Mouse (Mus musculus): Measurements from ENCODE around the gene Pard3.
A peak's percentile ranks its signal among the peaks of the same experiment; 100 is the strongest.

Pard3 gene

DNA sequence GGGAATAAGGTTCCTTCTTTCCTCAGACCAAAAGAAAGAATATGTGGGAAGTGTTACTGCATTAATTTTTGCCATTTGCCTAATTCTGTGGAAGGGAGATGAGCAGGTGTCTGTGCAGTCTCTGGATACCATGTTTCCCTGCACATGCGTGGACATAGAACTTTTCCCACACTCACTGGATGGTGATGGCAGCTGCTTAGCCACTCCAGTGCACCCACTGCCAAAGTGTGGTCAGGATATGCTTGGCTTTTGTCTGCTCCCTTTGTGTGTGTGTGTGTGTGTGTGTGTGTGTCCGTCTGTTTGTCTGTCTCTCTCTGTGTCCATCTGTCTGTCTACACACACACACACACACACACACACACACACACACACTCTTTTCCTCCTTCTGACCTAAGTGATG, 119.8 kb downstream of the Pard3 start:
- Histone ChIP-seq H3K9me3 (ENCODE audit: low read length) (no peaks in the 10 kb centered on the region), H3K4me1 (replicated peaks; ENCODE audit: low read depth, low read length) (peaks cover 10% of the 10 kb centered on the region), H3K27me3 (ENCODE audit: insufficient read depth, low read length) (no peaks in the 10 kb centered on the region), H3K36me3 (ENCODE audit: insufficient read depth, low read length) (no peaks in the 10 kb centered on the region), H3K4me3 (replicated peaks; ENCODE audit: low read length) (no peak overlapping the region)
- TF ChIP-seq POU5F1 (IDR thresholded peaks at IDR 0.05; ENCODE audit: borderline replicate concordance, low read length) (no peak), NANOG (IDR thresholded peaks at IDR 0.05; ENCODE audit: borderline replicate concordance, low read length) (no peak), CTCF (conservative IDR thresholded peaks at IDR 0.05; ENCODE audit: low read length) (no peak)

DNA sequence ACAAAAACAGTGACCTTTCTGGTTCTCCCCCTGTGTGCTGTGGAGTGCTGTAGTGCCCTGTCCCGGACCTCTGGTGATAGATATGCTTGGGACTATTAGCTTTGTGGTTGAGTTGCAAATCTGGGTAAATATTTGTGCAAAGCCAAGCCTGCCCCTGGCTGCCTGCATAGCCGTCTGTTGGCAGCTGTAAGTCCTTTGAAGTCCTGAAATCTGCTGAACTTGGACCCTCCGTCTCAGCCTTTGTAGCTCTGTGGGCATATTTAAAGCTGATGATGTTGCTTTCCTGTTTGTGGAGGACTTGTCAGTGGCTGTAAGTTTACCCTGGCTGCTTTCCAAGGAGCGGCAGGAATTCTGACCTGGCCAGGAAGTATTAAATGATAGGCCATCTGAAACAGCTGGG, 120.3 kb downstream of the Pard3 start:
- Histone ChIP-seq H3K36me3 (ENCODE audit: insufficient read depth, low read length) (no peaks in the 10 kb centered on the region), H3K9me3 (ENCODE audit: low read length) (no peaks in the 10 kb centered on the region)
- no peak for TF ChIP-seq POU5F1 (IDR thresholded peaks at IDR 0.05; ENCODE audit: borderline replicate concordance, low read length)
- TF ChIP-seq CTCF (conservative IDR thresholded peaks at IDR 0.05; ENCODE audit: low read length): no peak

DNA sequence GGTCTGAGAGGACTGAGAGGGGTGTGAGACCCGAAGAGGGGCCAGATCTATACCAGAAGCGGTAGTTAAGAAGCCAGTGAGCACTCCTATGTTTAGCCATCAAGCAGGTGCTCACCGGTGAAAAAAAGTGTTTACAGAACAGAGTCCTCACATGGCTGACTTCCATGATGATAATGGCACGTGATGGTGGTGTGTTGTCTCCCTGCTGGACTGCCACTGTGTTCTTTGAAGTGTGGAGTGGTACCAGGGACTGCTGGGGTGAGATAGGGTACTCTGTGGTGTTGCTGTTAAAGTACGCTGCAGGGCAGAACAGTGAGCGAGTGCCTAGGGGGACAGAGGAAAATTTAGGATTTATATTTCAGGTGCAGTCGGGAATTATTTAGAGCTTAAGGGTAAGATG, 122.2 kb downstream of the Pard3 start:
- H3K27me3 ChIP-seq (ENCODE audit: insufficient read depth, low read length): no peaks in the 10 kb centered on the region

More for the DNA sequence above, 120.3 kb downstream of the Pard3 start:
- no peak overlapping the region for H3K4me3 ChIP-seq (replicated peaks; ENCODE audit: low read length)
- peaks cover 10% of the 10 kb centered on the region for H3K4me1 ChIP-seq (replicated peaks; ENCODE audit: low read depth, low read length)
- H3K27me3 ChIP-seq (ENCODE audit: insufficient read depth, low read length): no peaks in the 10 kb centered on the region

DNA sequence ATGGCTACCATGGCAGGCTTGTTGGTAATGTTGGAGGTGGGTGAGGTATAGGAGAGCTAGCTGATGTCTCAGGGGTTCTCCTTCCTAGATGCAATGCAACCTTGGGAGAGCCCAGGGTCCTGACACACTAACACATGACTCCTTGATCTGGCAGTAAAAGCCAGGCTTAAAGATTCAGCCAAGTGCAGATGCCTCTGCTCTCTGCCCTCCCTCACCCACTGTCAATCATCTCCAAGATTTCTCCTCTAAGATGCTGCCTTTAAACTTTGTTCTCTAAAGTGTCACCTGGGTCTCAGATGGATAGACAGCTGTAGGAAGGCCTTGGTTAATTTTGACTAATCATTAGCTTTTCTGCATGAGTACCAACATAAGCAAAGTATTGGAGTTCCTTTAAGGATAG, 125.0 kb downstream of the Pard3 start:
- TF ChIP-seq NANOG (IDR thresholded peaks at IDR 0.05; ENCODE audit: borderline replicate concordance, low read length): no peak
- TF ChIP-seq CTCF (conservative IDR thresholded peaks at IDR 0.05; ENCODE audit: low read length): no peak
- TF ChIP-seq POU5F1 (IDR thresholded peaks at IDR 0.05; ENCODE audit: borderline replicate concordance, low read length): no peak
- no peaks in the 10 kb centered on the region for H3K9me3 ChIP-seq (ENCODE audit: low read length)
- no peaks in the 10 kb centered on the region for H3K27me3 ChIP-seq (ENCODE audit: insufficient read depth, low read length)
- H3K4me1 ChIP-seq (replicated peaks; ENCODE audit: low read depth, low read length): peaks cover 10% of the 10 kb centered on the region
- H3K4me3 ChIP-seq (replicated peaks; ENCODE audit: low read length): no peak overlapping the region
- H3K36me3 ChIP-seq (ENCODE audit: insufficient read depth, low read length): no peaks in the 10 kb centered on the region

More for the DNA sequence above, 122.2 kb downstream of the Pard3 start:
- peaks cover 10% of the 10 kb centered on the region for H3K4me1 ChIP-seq (replicated peaks; ENCODE audit: low read depth, low read length)
- no peak overlapping the region for H3K4me3 ChIP-seq (replicated peaks; ENCODE audit: low read length)
- H3K9me3 ChIP-seq (ENCODE audit: low read length): no peaks in the 10 kb centered on the region
- TF ChIP-seq CTCF (conservative IDR thresholded peaks at IDR 0.05; ENCODE audit: low read length) (no peak), POU5F1 (IDR thresholded peaks at IDR 0.05; ENCODE audit: borderline replicate concordance, low read length) (no peak), NANOG (IDR thresholded peaks at IDR 0.05; ENCODE audit: borderline replicate concordance, low read length) (no peak)
- H3K36me3 ChIP-seq (ENCODE audit: insufficient read depth, low read length): no peaks in the 10 kb centered on the region

DNA sequence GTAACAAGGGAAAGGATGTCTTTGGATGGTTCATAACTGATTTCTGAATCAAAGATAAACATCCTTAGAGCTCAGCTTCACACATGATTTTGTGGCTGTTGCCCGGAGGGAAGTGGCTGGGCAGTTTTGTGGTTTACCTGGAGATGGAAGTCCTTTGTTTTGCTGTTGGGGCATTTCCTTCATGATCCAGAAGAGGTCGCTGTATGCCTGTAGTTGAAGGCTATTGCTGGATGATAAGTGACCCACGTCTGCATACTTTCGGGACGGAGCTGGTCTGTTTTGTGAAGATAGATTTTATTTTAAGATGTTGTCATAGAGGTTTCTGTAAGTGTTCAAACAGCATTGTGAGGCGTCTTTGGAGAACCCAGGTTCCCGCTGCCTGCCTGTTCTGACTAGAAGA, 126.7 kb downstream of the Pard3 start:
- TF ChIP-seq NANOG (IDR thresholded peaks at IDR 0.05; ENCODE audit: borderline replicate concordance, low read length): no peak
- no peak for TF ChIP-seq POU5F1 (IDR thresholded peaks at IDR 0.05; ENCODE audit: borderline replicate concordance, low read length)
- TF ChIP-seq CTCF (conservative IDR thresholded peaks at IDR 0.05; ENCODE audit: low read length): peak; percentile 68
- Histone ChIP-seq H3K4me1 (replicated peaks; ENCODE audit: low read depth, low read length) (peaks cover 10% of the 10 kb centered on the region), H3K27me3 (ENCODE audit: insufficient read depth, low read length) (no peaks in the 10 kb centered on the region), H3K4me3 (replicated peaks; ENCODE audit: low read length) (no peak overlapping the region), H3K9me3 (ENCODE audit: low read length) (no peaks in the 10 kb centered on the region), H3K36me3 (ENCODE audit: insufficient read depth, low read length) (no peaks in the 10 kb centered on the region)

DNA sequence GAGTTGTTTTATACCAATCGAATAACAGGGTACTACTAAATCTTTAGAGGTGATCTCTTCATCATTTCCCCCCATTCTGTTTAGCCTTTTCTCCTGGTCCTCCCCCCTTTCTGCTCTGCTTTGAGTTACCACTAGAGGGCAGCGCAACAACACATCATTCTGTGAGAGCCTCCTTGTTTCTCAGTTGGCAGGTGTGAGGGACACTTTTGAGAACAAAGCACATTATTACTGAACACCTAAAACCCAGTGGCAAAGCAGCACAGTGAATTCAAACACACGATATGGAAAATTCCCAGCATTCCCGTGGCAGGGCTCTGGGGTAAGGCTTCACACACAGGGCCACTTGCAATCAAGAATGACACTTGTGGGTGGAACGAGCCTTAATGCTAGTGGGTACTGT, 127.7 kb downstream of the Pard3 start:
- H3K36me3 ChIP-seq (ENCODE audit: insufficient read depth, low read length): no peaks in the 10 kb centered on the region
- no peaks in the 10 kb centered on the region for H3K27me3 ChIP-seq (ENCODE audit: insufficient read depth, low read length)
- H3K4me3 ChIP-seq (replicated peaks; ENCODE audit: low read length): no peak overlapping the region
- no peak for TF ChIP-seq POU5F1 (IDR thresholded peaks at IDR 0.05; ENCODE audit: borderline replicate concordance, low read length)
- TF ChIP-seq CTCF (conservative IDR thresholded peaks at IDR 0.05; ENCODE audit: low read length): peak; percentile 77
- no peak for TF ChIP-seq NANOG (IDR thresholded peaks at IDR 0.05; ENCODE audit: borderline replicate concordance, low read length)
- no peaks in the 10 kb centered on the region for H3K9me3 ChIP-seq (ENCODE audit: low read length)
- peaks cover 4% of the 10 kb centered on the region for H3K4me1 ChIP-seq (replicated peaks; ENCODE audit: low read depth, low read length)

DNA sequence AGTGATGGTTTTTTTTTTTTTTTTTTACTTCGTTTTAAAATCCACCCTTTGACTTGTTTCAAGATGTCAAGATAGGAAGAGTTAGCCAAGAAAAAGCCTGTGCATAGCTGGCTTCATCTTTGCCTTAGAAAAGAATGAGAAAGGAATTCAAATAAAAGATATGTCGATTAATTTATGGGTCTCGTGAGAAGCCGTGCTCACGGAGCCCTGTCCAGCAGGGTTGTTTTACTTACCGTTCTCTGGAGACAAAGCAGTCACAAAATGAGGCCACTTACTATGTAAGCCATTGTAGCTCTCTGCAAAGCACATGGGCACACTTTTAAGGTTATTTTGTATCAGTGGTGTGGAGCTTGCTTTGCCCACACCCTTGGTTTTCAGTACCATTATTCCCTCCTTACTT, 128.1 kb downstream of the Pard3 start:
- no peak overlapping the region for H3K4me3 ChIP-seq (replicated peaks; ENCODE audit: low read length)
- no peaks in the 10 kb centered on the region for H3K9me3 ChIP-seq (ENCODE audit: low read length)
- TF ChIP-seq CTCF (conservative IDR thresholded peaks at IDR 0.05; ENCODE audit: low read length): no peak
- TF ChIP-seq NANOG (IDR thresholded peaks at IDR 0.05; ENCODE audit: borderline replicate concordance, low read length): no peak
- no peak for TF ChIP-seq POU5F1 (IDR thresholded peaks at IDR 0.05; ENCODE audit: borderline replicate concordance, low read length)
- no peaks in the 10 kb centered on the region for H3K27me3 ChIP-seq (ENCODE audit: insufficient read depth, low read length)
- peaks cover under 1% of the 10 kb centered on the region; the same call in 1 of the 2 replicates for H3K4me1 ChIP-seq (replicated peaks; ENCODE audit: low read depth, low read length)
- no peaks in the 10 kb centered on the region for H3K36me3 ChIP-seq (ENCODE audit: insufficient read depth, low read length)

DNA sequence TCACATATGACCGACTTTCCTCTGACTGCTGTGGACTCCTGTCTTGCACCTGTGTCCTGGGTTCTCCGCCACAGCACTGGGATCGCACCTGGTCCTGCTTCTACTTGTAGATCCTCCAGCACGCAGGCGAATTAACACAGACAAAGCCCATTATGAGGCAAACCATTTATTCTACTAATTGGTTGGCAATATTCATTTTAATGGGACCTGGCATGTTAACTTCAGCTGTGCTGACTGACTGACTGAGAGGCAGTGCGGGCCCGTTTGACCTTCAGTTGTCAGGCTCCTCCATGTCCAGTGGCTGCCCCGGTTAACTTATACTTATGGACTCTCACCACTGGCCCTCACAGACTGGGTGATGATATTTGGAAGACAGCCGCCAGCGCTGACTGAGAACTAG, 128.6 kb downstream of the Pard3 start:
- H3K36me3 ChIP-seq (ENCODE audit: insufficient read depth, low read length): no peaks in the 10 kb centered on the region
- no peak for TF ChIP-seq POU5F1 (IDR thresholded peaks at IDR 0.05; ENCODE audit: borderline replicate concordance, low read length)
- H3K4me1 ChIP-seq (replicated peaks; ENCODE audit: low read depth, low read length): no peaks in the 10 kb centered on the region
- no peak overlapping the region for H3K4me3 ChIP-seq (replicated peaks; ENCODE audit: low read length)
- H3K27me3 ChIP-seq (ENCODE audit: insufficient read depth, low read length): no peaks in the 10 kb centered on the region
- no peaks in the 10 kb centered on the region for H3K9me3 ChIP-seq (ENCODE audit: low read length)

DNA sequence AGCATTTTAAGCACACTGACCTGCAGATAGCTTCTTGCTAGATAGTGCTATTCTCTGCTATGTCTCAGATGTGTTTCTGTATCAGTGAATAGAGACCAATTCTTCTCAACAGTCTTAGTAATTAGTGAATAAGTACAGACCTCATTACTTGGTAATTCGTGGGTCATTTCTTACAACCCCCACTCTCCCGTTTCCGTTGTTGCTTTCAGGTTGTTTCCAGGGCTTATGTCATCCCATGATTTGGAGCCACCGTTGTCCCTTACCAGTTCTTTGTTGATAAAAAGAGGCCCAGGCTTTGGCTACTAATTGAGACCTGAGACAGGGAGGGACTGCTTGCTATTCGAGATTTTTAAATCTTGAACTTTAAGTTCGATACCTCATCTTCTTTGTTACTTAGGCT, 129.7 kb downstream of the Pard3 start:
- Histone ChIP-seq H3K4me1 (replicated peaks; ENCODE audit: low read depth, low read length) (no peaks in the 10 kb centered on the region), H3K4me3 (replicated peaks; ENCODE audit: low read length) (no peak overlapping the region), H3K9me3 (ENCODE audit: low read length) (no peaks in the 10 kb centered on the region), H3K27me3 (ENCODE audit: insufficient read depth, low read length) (no peaks in the 10 kb centered on the region), H3K36me3 (ENCODE audit: insufficient read depth, low read length) (no peaks in the 10 kb centered on the region)
- no peak for TF ChIP-seq POU5F1 (IDR thresholded peaks at IDR 0.05; ENCODE audit: borderline replicate concordance, low read length)
- TF ChIP-seq NANOG (IDR thresholded peaks at IDR 0.05; ENCODE audit: borderline replicate concordance, low read length): no peak
- no peak for TF ChIP-seq CTCF (conservative IDR thresholded peaks at IDR 0.05; ENCODE audit: low read length)

Data from E14TG2a.4 (cell line).